Mouse (Mus musculus): Measurements from ENCODE around the gene Galnt16. TPM values are rescaled to one million over a fixed set of nuclear protein-coding genes. Genes with fewer than 3 reads are reported as not detected.

Galnt16 gene
- polyA plus RNA-seq (2017; shearing (Covaris generic)): not detected

DNA sequence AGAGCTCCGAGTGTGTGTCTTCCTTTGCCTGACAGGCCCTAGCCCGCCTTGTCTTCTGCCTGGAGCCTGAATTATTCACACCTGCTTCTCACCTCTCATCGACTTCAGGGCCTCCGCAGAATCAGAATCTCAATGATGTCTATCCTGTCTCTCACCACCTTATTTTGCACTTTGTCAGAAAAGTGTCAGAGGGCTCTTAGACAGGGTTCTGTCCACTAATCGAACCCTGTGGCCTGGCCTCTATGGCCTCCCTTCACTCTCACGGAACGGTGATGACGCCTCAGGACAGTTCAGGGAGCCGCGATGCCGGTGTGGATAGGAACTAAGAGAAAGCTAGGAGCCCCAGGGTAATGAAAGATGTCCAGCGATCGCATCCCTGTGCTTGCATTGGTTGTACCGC, at the start of gene Galnt16:
Gene Galnt16, plus strand, starts transcription at position 301 of the 400 bp plus-strand sequence.
- no peak for ATAC-seq

GRCm38 (mm10) chr12:80470206-80470605, 47.9 kb upstream of the Galnt16 start:
- no peak for ATAC-seq

GRCm38 (mm10) chr12:80471926-80472325, 46.2 kb upstream of the Galnt16 start:
- no peak for ATAC-seq

DNA sequence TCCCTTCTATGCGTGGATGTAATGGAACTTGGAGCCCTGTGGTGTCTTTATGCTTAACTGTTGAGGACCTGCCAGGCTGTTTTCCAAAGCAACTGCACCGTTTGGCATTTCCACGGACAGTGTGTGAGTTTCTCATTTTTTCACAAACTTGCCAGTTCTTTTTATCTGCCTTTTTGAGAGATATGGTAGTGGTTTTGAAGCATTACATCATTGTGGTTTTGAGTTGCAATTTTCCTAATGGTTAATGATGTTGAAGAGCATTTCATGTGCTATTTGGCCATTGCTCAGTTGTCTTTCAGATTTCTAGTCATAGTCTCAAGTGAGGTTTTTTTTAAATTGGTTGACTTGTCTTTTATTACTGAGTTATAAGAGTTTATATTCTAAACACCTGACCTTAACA, 44.3 kb upstream of the Galnt16 start:
- ATAC-seq: no peak

GRCm38 (mm10) chr12:80479986-80480385, 38.1 kb upstream of the Galnt16 start:
- ATAC-seq: no peak

DNA sequence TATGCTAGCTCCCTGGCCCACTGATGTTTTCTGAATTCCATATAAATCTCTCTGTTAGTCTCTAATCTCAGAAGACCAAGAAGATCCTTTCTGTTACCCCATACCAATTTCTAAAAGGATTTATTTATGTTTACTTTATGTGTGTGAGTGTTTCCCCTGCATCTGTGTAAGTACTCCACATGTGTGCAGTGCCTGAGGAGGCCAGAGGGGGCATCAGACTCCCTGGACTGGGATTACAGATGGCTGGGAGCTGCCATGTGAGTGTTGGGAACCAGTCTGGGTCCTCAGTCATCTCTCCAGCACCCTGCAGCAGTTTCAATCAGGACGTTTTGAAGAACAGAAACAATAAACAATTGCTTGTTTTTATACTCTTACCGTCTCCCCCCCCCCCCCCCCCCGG, 34.7 kb upstream of the Galnt16 start:
- no peak for ATAC-seq

DNA sequence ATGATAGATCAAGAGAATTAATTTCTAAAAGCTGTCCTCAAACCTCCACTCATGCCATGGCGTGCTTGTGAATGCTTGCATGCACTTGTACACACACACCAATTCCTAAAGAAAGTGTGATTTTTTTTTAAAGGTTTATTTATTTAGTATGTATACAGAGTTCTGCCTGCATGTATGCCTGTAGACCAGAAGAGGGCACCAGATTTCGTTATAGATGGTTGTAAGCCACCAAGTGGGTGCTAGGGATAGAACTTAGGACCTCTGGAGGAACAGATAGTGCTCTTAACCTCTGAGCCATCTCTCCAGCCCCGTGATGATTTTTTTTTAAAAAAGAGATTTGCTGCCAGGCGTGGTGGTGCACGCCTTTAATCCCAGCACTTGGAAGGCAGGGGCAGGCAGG, 24.8 kb upstream of the Galnt16 start:
- no peak for ATAC-seq

DNA sequence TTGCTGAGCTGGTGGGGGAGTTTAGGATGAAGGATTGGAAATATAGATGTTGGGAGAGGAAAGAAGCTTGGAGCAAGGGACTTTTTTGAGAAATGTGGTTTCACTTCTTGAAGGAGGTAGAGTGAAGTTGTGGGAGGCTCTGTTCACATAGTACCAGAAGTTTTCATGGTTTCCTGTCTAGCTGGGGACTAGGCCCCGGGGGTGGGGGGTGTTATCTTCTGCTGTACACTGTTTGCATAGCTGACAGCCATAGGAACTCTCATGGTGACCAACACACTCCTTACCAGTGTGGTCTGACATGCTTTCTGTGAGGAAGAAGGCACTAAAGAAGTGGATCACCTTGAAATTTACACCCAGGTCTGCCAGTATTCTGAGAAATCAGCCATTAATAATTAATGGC, 22.4 kb upstream of the Galnt16 start:
- ATAC-seq: no peak

DNA sequence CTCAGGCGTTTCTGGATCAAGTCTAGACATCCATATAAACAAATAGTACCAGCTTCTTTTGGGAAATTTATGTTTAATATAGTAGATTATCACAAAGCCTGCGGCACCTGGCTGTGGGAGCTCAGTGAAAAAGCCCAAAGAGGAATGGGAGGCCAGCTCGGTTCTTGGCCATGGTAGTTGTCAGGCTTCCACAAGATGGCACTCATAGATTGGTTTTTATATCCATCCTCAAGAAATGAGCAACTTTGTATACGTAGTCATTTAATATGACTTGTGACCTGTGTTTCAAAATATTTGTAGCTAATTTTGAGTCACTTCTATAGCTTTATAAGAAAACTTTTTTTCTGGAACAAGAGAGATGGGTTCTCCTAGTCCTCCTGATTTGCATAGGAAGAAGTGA, 19.7 kb upstream of the Galnt16 start:
- ATAC-seq: no peak

DNA sequence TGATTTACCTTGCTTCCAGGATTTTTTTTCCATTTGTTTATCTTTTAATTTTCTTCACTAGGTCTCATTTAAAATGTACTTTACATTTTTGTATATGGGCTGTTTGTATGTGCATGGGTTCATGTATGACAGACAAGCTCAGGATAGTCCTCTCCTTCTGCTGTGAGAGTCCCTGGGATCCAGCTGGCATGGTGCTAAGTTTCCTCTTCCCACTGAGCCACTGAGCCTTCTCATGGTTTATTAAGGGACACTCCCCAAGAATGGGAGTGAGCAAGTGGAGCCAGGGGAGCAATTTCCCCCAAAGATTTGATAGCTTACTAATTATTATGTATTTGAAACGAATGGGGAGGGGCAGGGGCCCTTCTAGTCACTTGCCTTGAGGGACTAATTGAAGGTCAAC, 17.6 kb upstream of the Galnt16 start:
- no peak for ATAC-seq

DNA sequence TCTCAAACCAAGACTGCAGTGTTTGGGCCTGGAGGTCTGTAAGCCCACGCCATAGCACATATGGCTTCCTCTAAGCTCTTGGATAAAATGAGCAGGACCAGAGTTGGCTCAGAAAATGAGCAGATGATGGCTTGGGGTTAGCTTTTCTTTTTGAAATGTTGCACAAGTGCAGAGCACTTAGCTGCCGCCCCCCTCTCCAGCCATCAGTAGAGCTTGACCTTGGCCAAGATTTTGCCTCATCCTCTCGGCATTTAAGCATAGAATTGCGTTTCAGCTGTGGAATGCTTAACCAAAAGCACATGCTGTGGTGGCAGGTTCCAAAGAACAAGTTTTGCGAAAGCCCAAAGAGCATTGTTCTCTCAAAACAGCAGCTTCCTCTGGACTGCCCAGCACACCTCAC, 13.4 kb upstream of the Galnt16 start:
- no peak for ATAC-seq

- no peak for ATAC-seq
Measured at GRCm38 (mm10) chr12:80507041-80507745, 10.9 kb upstream of the Galnt16 start.

GRCm38 (mm10) chr12:80518393-80518756, 298 bp downstream of the Galnt16 start:
- no peak for ATAC-seq

GRCm38 (mm10) chr12:80518757-80519620, 912 bp downstream of the Galnt16 start:
- ATAC-seq: no peak

GRCm38 (mm10) chr12:80519621-80520332, 1.7 kb downstream of the Galnt16 start:
- no peak for ATAC-seq

DNA sequence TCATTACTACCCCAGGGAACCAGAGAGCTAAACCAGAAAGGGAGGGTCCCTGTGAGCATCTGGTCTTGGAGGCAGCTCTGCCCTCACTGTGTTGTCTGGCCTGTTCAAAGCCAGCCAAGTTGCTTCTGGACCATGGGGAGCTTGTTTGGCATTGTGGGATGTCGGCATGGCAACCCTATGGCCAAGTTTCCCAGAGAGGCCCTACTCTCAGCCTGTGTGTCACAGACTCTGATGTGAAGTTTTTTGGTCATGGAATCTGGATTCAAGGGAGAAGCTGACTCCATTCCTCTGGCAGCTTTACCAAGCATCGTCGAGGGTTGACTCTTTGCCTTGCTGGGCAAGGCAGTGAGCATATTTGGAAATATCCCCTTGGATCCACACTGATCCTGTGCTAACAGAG, 3.9 kb downstream of the Galnt16 start:
- no peak for ATAC-seq

DNA sequence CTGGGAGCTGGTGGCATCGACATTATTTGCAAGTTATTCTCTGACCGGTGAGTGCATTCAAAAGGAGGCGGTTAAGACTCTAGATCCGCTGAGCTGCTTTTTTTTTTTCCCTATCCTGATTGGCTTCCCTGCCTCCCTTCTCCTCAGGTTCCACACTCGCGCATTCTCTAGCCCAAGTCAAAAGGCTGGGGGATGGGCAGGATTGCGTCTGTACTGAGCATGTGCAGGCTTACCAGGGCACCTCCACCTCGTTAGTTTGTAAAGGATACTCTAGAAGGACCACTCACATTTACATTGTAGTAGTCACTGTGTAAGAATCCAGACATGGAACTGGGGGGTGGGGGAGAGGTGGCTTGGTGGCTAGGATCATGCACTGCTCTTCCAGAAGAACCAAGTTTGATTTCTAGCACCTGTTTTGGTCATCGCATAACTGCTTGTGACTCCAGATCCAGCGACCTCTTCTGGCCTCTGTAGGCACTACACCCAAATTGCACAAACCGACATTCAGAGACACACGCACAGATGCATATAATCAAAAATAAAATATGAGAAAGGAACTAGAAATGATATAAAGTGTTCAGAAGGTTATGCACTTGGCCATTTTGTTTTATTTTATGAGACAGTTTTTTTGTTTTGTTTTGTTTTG, 6.3 kb downstream of the Galnt16 start:
- no peak for ATAC-seq

DNA sequence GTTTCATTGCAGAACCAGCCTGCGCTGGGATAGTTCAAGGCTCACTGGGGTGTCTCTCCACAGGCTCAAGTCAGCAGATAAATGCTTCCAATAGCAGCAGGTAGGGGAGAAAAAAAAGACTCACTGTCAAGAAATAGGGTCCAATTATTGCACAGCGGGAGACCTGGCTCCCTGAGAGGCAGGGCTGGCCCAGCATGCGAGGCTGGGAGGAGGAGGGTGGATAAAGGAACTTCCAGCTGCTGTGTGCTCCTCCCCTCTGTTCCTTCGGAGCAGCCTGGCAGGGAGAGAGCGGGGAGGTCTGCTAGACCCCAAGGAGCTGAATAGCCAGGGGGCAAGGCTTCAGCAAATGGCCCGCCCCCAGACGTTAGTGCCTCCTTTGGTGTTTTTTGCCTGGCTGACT, 7.4 kb downstream of the Galnt16 start:
- ATAC-seq: no peak

- no peak for ATAC-seq
Measured at GRCm38 (mm10) chr12:80526511-80526910, 8.4 kb downstream of the Galnt16 start.

DNA sequence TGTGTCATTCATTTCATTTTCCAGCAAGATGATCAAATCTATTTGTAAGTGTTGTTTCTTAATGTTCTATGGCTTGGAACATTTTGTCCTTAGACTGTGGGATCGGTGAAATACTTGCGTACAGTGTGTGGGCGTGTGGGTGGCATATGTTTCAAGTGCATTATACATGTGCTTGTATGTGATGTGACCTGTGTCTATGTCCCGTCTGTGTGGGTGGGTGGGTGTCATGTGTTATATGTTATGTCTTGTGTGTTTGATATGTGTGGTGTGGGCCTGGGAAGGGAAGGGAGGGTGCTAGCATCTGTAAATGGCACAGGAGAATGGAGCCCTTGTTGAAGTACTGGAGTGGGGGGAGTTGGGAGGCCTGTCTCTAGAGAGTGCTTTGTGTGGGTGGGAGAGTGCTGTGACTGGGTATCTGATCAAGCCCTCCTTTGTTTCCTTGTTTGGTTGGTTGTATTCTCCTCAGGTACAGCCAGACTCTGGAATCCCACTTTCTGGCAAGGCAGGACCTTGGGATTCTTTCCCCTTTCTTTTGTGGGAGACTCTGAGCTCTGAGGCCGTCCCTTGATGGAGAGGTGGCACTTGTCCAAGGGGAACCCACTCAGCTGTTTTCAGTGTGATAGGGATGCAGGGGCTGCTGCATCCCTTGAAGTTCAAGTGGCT, 9.8 kb downstream of the Galnt16 start:
- no peak for ATAC-seq

- no peak for ATAC-seq
Measured at GRCm38 (mm10) chr12:80530052-80530451, 12.0 kb downstream of the Galnt16 start.

GRCm38 (mm10) chr12:80530630-80531029, 12.6 kb downstream of the Galnt16 start:
- no peak for ATAC-seq

Data from activated CD4-positive, CD25-positive, alpha-beta regulatory T cell, adult 4 months (primary cell).